Mouse (Mus musculus) large intestine, adult 2 months (tissue): ENCODE measurements around the gene Pdgfc. TPM values are rescaled to one million over a fixed set of nuclear protein-coding genes. Genes with fewer than 3 reads are reported as not detected.

Experiments used
- DNase-seq: peaks from one replicate; pipeline ENCODE4 v3.0.0-alpha.2; 2012; ENCODE audit warnings: low read depth, low spot score
- WGBS: fragments of 180-500 bp; shearing (Covaris S2); methylation state at CpG from one replicate; pipeline ENCODE4 v1.1.7; 2018; 5-methylcytosine and 5-hydroxymethylcytosine counted together
- polyA plus RNA-seq: library from polyadenylated mRNA; depleted of rRNA; stranded (reverse); fragments of >200 nt; gene quantifications from 2 replicates; pipeline ENCODE4 v1.2.3, GENCODE M21; 2012

The Pdgfc gene
- polyA plus RNA-seq, 1 experiment, result 3.9 TPM

DNA sequence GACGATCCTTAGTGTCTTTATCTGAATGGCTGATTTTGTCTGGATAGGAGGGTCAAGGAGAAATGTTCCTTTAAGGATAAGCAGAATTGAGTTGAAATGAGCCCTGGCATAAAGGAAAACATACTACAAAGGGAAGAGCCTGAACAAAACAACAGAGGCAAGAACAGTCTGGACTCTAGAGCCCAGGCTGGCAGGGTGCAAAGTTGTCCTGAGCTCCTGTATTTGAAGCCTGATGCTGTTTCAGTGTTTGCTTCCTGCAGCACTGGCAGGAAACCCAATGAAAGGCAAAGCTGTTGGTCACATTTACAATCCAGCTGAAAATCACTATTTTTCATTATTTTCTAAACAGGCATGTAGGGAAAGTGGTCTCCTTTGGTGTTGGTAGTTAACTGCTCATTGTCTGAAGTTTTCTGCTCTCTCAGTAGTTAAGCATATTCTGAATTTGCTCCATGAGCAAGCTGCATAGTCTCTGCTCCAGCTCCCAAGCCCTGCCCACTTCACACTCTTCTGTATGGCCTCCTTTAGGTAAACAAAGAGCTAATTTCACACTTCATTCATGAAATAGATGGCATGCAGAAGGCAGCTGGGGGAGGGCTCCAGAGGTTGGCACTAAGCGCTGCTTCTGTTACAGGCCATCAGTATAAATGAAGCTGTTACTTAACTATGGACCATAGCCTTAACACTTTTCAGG lies 8.6 kb downstream of the Pdgfc start:
- WGBS, result 87% methylated on average over 2 of the region's 2 CpGs
- DNase-seq, result no peak

DNA sequence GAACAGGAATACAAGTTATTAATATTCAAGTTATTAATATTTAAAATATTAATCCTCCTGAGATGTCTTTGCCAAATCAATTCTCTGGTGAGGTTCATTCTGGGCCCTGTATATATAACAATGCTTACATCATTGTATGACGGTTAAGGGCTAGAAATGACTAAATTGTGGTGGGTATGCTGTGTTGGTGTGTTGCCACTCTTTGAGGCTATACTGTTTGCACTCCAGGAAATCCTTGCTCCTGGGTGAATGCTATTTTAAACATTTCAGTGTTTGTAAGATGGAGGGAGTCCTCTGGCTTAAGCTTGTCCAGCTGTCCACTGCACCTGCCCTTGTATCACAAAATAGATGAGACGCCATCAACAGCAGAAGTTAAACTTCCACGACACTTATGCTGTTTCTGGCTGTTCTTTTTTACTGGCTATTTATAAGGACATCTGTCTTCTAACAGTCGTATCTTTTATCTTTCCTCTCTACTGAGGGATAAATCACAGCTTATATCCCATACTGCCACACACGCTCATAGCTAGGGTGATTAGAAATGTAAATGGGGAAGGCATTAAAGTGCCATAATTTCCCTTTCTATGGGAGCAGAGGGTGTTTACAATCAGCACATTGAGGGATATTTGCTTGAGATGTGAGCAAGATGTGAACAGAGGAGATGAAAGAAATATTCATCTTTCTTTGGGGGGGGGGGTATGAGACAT lies 9.3 kb downstream of the Pdgfc start:
- 83% methylated on average over 5 of the region's 5 CpGs for WGBS
- DNase-seq, result no peak

- WGBS, result 29% methylated on average over 10 of the region's 10 CpGs
- no peak for DNase-seq
These were observed 10.7 kb downstream of the Pdgfc start for GRCm38 (mm10) chr3:81046652-81047607.

DNA sequence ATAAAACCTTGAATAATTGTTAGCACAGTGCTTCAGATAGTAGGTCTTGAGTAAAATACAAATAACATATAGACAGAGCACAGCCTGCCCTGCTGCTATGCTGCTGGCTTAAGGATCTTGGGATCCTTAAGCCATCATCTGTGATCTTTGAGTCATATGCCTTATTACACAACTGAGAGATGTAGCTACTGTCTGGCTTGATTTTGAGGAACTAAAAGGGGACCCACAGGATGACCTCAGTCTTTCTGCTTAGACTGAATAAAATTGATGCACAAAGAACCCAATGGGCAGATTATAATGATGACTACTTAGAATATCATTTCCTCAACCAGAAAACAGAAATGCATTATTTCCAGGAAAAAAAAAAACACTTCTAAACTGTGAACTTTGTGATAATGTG lies 15.3 kb downstream of the Pdgfc start:
- no peak for DNase-seq

DNA sequence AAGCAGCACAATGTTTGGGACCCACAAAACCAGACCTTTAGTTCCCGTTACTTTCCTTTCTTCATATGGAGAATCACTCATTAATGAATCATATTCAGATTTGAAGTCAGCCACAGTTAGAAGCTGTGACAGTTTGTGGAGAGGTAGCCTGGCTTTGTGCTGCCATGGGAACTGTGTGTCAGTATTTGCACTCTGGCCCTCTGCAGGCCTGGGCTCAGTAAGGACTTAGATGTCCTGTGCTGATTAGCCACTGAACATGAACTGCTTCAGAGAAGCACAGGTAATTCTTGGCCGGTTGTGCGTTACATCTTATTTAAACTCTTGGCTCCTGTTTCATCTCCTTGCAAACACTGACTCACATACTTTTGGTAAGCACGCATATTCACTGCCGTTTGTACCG lies 16.2 kb downstream of the Pdgfc start:
- 87% methylated on average over 6 of the region's 6 CpGs for WGBS
- no peak for DNase-seq

DNA sequence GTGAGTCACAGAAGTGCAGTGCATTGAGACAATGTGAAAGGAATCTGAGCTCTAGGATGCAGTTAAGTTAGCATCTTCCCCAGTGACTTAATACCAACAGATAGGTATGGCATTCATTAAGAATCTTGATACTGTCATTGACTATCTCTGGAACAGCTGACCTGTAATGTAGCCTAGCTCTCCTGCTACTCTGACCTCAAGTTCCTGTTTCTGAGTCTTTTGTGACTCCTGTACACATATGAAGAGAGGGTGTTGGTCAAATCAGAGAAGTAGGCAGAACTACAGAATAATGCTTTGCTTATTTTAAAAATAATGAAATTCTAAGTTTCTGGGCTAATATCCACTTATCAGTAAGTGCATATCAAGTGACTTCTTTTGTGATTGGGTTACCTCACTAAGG lies 17.9 kb downstream of the Pdgfc start:
- DNase-seq, result no peak

- WGBS, result 77% methylated on average over 1 of the region's 1 CpGs
- no peak for DNase-seq
These were observed 21.5 kb downstream of the Pdgfc start for GRCm38 (mm10) chr3:81057719-81058118.

- 43% methylated on average over 4 of the region's 4 CpGs for WGBS
- no peak for DNase-seq
These were observed 22.4 kb downstream of the Pdgfc start for GRCm38 (mm10) chr3:81058527-81059031.

- WGBS, result 38% methylated on average over 2 of the region's 2 CpGs
- no peak for DNase-seq
These were observed 32.3 kb downstream of the Pdgfc start for GRCm38 (mm10) chr3:81068550-81068949.

DNA sequence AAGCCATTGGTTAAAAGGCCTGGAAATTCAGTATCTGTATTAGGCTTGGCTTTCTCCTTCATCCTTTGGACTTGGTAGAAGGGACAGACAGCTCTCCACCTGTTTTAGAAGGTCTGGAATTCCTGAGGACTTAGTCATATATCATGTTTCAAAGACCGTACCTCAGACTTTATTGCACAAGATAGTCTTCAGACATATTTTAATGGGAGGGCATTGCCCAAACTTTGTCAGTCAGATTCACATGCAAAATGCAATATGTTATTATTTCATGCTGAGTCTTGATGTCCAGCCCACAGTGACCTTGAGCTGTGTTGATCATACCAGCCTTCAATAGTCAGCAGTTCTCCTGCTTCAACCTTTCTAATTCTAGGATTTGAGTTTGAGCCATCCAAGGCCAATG lies 64.9 kb downstream of the Pdgfc start:
- no peak for DNase-seq
- WGBS, result 71% methylated on average over 1 of the region's 1 CpGs

DNA sequence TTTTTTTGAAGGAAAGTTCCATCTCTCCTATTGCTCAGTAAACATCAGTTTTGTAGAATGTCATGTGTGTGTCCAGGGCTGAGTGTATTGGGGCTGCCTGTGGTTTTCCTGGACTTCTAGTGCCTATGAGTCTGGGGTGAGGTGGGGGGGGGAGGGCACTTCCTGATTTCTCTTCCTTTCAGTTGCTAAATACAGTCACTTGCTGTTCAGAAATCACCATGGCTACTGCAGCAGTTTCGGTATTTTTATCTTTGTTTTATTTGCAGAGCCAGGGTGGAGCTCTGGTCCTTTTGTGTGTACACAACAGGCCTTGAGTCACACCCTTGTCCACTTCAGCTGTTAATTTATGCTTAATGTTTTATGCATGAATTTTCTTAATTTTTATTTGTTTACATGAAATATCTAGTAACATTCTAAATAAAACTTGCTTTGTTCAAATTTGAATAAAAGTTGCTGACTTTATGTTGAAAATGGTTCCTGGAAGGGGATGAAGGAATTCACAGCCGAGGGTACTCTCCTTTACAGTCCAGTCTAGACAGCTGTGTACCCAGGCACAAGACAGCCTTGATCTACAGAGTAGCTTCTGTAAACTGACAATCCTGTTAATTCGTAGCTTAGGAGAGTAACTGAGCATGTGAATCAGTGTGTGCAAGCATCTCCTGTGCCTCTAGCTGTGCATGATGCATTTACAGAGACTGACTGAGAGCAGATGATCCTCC lies 66.1 kb downstream of the Pdgfc start:
- DNase-seq, result peak; percentile 7
- WGBS, result 8% methylated on average over 3 of the region's 3 CpGs

- no peak for DNase-seq
These were observed 66.7 kb downstream of the Pdgfc start for GRCm38 (mm10) chr3:81102877-81103420.

GRCm38 (mm10) chr3:81107515-81107914 lies 71.3 kb downstream of the Pdgfc start:
- 55% methylated on average over 1 of the region's 1 CpGs for WGBS
- DNase-seq, result no peak

More at GRCm38 (mm10) chr3:81102877-81103420, 66.7 kb downstream of the Pdgfc start:
- 45% methylated on average over 5 of the region's 5 CpGs for WGBS

- 25% methylated on average over 1 of the region's 1 CpGs for WGBS
- no peak for DNase-seq
These were observed 74.8 kb downstream of the Pdgfc start for GRCm38 (mm10) chr3:81110968-81111367.

- no peak for DNase-seq
- 94% methylated on average over 3 of the region's 3 CpGs for WGBS
These were observed 76.7 kb downstream of the Pdgfc start for GRCm38 (mm10) chr3:81112892-81113291.

GRCm38 (mm10) chr3:81120664-81121063 lies 84.4 kb downstream of the Pdgfc start:
- 89% methylated on average over 1 of the region's 1 CpGs for WGBS
- DNase-seq, result no peak

- WGBS, result 93% methylated on average over 1 of the region's 1 CpGs
- no peak for DNase-seq
These were observed 85.5 kb downstream of the Pdgfc start for GRCm38 (mm10) chr3:81121731-81122130.

GRCm38 (mm10) chr3:81123461-81123860 lies 87.2 kb downstream of the Pdgfc start:
- DNase-seq, result no peak
- WGBS, result 76% methylated on average over 3 of the region's 3 CpGs

GRCm38 (mm10) chr3:81127013-81127412 lies 90.8 kb downstream of the Pdgfc start:
- 53% methylated on average over 2 of the region's 2 CpGs for WGBS
- no peak for DNase-seq
